In genomic region chr2:153437306-153437659, GRCm38 (mm10) we compare ENCODE assay signal across 7 mouse cellular contexts. TPM values are rescaled to one million over a fixed set of nuclear protein-coding genes. Genes with fewer than 3 reads are reported as not detected.
DNase-seq lines count a peak whose midpoint lies in the region; ATAC-seq and TF ChIP-seq lines count a peak whose summit lies in the region.

No protein-coding gene starts in this region.

- peaks cover under 1% of the 10 kb centered on the region; the same call in 1 of the 2 replicates for H3K27me3 ChIP-seq in G1E (ENCODE audit: insufficient read depth, low read length)
- no peaks in the 10 kb centered on the region for H3K27me3 ChIP-seq in embryonic facial prominence, embryonic 12.5 days
- H3K27me3 ChIP-seq in intestine, postnatal 0 days (replicated peaks; ENCODE audit: control insufficient read depth, insufficient read depth, low read length), result no peaks in the 10 kb centered on the region
- H3K27me3 ChIP-seq in liver, embryonic 14.5 days (ENCODE audit: control insufficient read depth, insufficient read depth, low read length), result no peaks in the 10 kb centered on the region

- H3K9ac ChIP-seq in embryonic facial prominence, embryonic 12.5 days, result peak overlapping the region; percentile 7; the same call in 1 of the 2 replicates
- no peak overlapping the region for H3K9ac ChIP-seq in intestine, postnatal 0 days (ENCODE audit: low read depth, low read length)
- no peak overlapping the region for H3K9ac ChIP-seq in liver, embryonic 14.5 days (replicated peaks)

- H3K4me2 ChIP-seq in embryonic facial prominence, embryonic 12.5 days (replicated peaks), result peak overlapping the region; percentile 14
- H3K4me2 ChIP-seq in intestine, postnatal 0 days (replicated peaks; ENCODE audit: low read depth), result peak overlapping the region; percentile 37
- peak overlapping the region; percentile 15; the same call in 1 of the 2 replicates for H3K4me2 ChIP-seq in liver, embryonic 14.5 days (ENCODE audit: low read depth)

- ATAC-seq in G1E (ENCODE audit: extremely low read depth, insufficient number of reproducible peaks, low FRiP score, poor library complexity, severe bottlenecking), result no peak
- no peak for ATAC-seq in embryonic facial prominence, embryonic 12.5 days (ENCODE audit: insufficient number of reproducible peaks, insufficient read depth, low FRiP score, low TSS enrichment)
- peak; percentile 44; the same call in 1 of the 2 replicates for ATAC-seq in intestine, postnatal 0 days
- ATAC-seq in liver, embryonic 14.5 days (ENCODE audit: insufficient read depth), result no peak
- no peak for ATAC-seq in granulocyte monocyte progenitor cell, adult 5-6 weeks (replicated peaks; ENCODE audit: poor library complexity, severe bottlenecking)

- WGBS in embryonic facial prominence, embryonic 12.5 days, result 23% methylated on average over 2 of the region's 2 CpGs
- 13% methylated on average over 2 of the region's 2 CpGs for WGBS in intestine, postnatal 0 days
- WGBS in liver, embryonic 14.5 days (ENCODE audit: insufficient replicate concordance), result 44% methylated on average over 2 of the region's 2 CpGs

- H3K4me3 ChIP-seq in G1E (ENCODE audit: low read depth, low read length), result peak overlapping the region; percentile 46; the same call in 1 of the 2 replicates
- H3K4me3 ChIP-seq in embryonic facial prominence, embryonic 12.5 days, result no peak overlapping the region
- H3K4me3 ChIP-seq in intestine, postnatal 0 days (ENCODE audit: low read depth, low read length), result no peak overlapping the region
- no peak overlapping the region for H3K4me3 ChIP-seq in liver, embryonic 14.5 days (ENCODE audit: insufficient read depth in 1 of 2, low read depth in 2 of 2, low read length in 2 of 2)

- no peaks in the 10 kb centered on the region for H3K9me3 ChIP-seq in G1E (replicated peaks)
- H3K9me3 ChIP-seq in embryonic facial prominence, embryonic 12.5 days, result no peaks in the 10 kb centered on the region
- no peaks in the 10 kb centered on the region for H3K9me3 ChIP-seq in intestine, postnatal 0 days (ENCODE audit: control insufficient read depth)
- no peaks in the 10 kb centered on the region for H3K9me3 ChIP-seq in liver, embryonic 14.5 days (ENCODE audit: control insufficient read depth, low read length)

- H3K4me1 ChIP-seq in G1E (ENCODE audit: insufficient read depth, low read depth, low read length), result peaks cover 80% of the 10 kb centered on the region
- H3K4me1 ChIP-seq in embryonic facial prominence, embryonic 12.5 days, result peaks cover 89% of the 10 kb centered on the region
- peaks cover 59% of the 10 kb centered on the region for H3K4me1 ChIP-seq in intestine, postnatal 0 days (replicated peaks; ENCODE audit: control insufficient read depth, insufficient read depth, low read length)
- peaks cover 14 to 20% of the 10 kb centered on the region in 2 experiments for H3K4me1 ChIP-seq in liver, embryonic 14.5 days (replicated peaks; ENCODE audit: control insufficient read depth in 2 of 2, insufficient read depth in 2 of 2, low read length in 1 of 2)

- TF ChIP-seq EP300 in liver, embryonic 14.5 days (IDR thresholded peaks at IDR 0.05; ENCODE audit: low read depth), result no peak

- TF ChIP-seq CTCF in G1E (IDR thresholded peaks at IDR 0.05; ENCODE audit: low read depth, low read length), result no peak
- no peak for TF ChIP-seq CTCF in intestine, postnatal 0 days (IDR thresholded peaks at IDR 0.05; ENCODE audit: low read depth)
- TF ChIP-seq CTCF in liver, embryonic 14.5 days (IDR thresholded peaks at IDR 0.05; ENCODE audit: low read depth), result no peak

- H3K27ac ChIP-seq in embryonic facial prominence, embryonic 12.5 days, result peak overlapping the region; percentile 81
- peak overlapping the region; percentile 63 for H3K27ac ChIP-seq in intestine, postnatal 0 days (ENCODE audit: low read depth, low read length)
- H3K27ac ChIP-seq in liver, embryonic 14.5 days, result no peak overlapping the region

- H3K36me3 ChIP-seq in G1E (replicated peaks), result peaks cover 80% of the 10 kb centered on the region
- peaks cover 29% of the 10 kb centered on the region for H3K36me3 ChIP-seq in embryonic facial prominence, embryonic 12.5 days
- H3K36me3 ChIP-seq in intestine, postnatal 0 days (ENCODE audit: control insufficient read depth, insufficient read depth), result peaks cover 18% of the 10 kb centered on the region
- peaks cover 5% of the 10 kb centered on the region for H3K36me3 ChIP-seq in liver, embryonic 14.5 days (replicated peaks; ENCODE audit: control insufficient read depth, insufficient read depth, low read depth)

- DNase-seq in G1E (ENCODE audit: low spot score), result no peak
- DNase-seq in liver, embryonic 14.5 days (ENCODE audit: low read depth in 3 of 3, low spot score in 3 of 3), result no peak
- DNase-seq in cerebellum, postnatal 36 days, result no peak
- no peak for DNase-seq in ovary, adult 18-20 months (ENCODE audit: low spot score)

RNA-seq across cellular contexts. Expression of gene 4930404H24Rik, which starts 55.3 kb away (rescaled TPM):
- not detected in 2 replicates for total RNA-seq in G1E (2014; fragmentation: Nextera tagmentation)
- not detected in 2 replicates for total RNA-seq in G1E (2017)
- not detected in 2 replicates for polyA plus RNA-seq in G1E (2012)
- not detected in 2 replicates for polyA plus RNA-seq in embryonic facial prominence, embryonic 12.5 days (2016; fragmentation: Nextera tagmentation; extraction: Ambion mirVana)
- polyA plus RNA-seq in intestine, postnatal 0 days (2015; fragmentation: Nextera tagmentation; extraction: Ambion mirVana), result not detected in 2 replicates
- polyA plus RNA-seq in liver, embryonic 14.5 days (2012; rRNA removed), result not detected in 2 replicates
- polyA plus RNA-seq in liver, embryonic 14.5 days (2014; fragmentation: Nextera tagmentation; extraction: Ambion mirVana), result not detected in 2 replicates
- not detected in 2 replicates for total RNA-seq in granulocyte monocyte progenitor cell, adult 5-6 weeks (2014; fragmentation: Nextera tagmentation)
- total RNA-seq in granulocyte monocyte progenitor cell, adult 5-6 weeks (2017), result not detected in 2 replicates
